Mouse (Mus musculus): ENCODE data around the gene Pnmt. TPM values are rescaled to one million over a fixed set of nuclear protein-coding genes. Genes with fewer than 3 reads are reported as not detected.

The Pnmt gene
- total and polyA plus RNA-seq, 3 experiments = not detected

Other genes with a start within 250 kb of the Pnmt start
- gene Fbxl20, start 236.0 kb upstream of the Pnmt start, total RNA-seq (2012; rRNA removed) = 4.4 and 6.0 TPM in 2 replicates
- gene Fbxl20, start 236.0 kb upstream of the Pnmt start, polyA plus RNA-seq (2012; ENCODE audit: insufficient read depth in 1 of 2, insufficient read length in 2 of 2, low read depth in 1 of 2, low replicate concordance in 2 of 2, missing spikeins in 1 of 2) = 1 to 10 TPM in 1 of 2 experiments, not detected in 1; 10.0 TPM
- 39.9 and 43.6 TPM in 2 replicates for gene Med1, start 193.2 kb upstream of the Pnmt start, total RNA-seq (2012; rRNA removed)
- gene Med1, start 193.2 kb upstream of the Pnmt start, polyA plus RNA-seq (2012; ENCODE audit: insufficient read depth in 1 of 2, insufficient read length in 2 of 2, low read depth in 1 of 2, low replicate concordance in 2 of 2, missing spikeins in 1 of 2) = 100 to 1,000 TPM in 1 of 2 experiments, 10 to 100 TPM in 1; 58.6 to 122 TPM
- 34.3 and 35.2 TPM in 2 replicates for gene Cdk12, start 183.4 kb upstream of the Pnmt start, total RNA-seq (2012; rRNA removed)
- 10 to 100 TPM; 34.6 to 45.5 TPM for gene Cdk12, start 183.4 kb upstream of the Pnmt start, polyA plus RNA-seq (2012; ENCODE audit: insufficient read depth in 1 of 2, insufficient read length in 2 of 2, low read depth in 1 of 2, low replicate concordance in 2 of 2, missing spikeins in 1 of 2)
- gene Neurod2, start 56.8 kb upstream of the Pnmt start, total RNA-seq (2012; rRNA removed) = not detected in 2 replicates
- not detected for gene Neurod2, start 56.8 kb upstream of the Pnmt start, polyA plus RNA-seq (2012; ENCODE audit: insufficient read depth in 1 of 2, insufficient read length in 2 of 2, low read depth in 1 of 2, low replicate concordance in 2 of 2, missing spikeins in 1 of 2)
- gene Ppp1r1b, start 38.0 kb upstream of the Pnmt start, total RNA-seq (2012; rRNA removed) = 25.4 and 35.2 TPM in 2 replicates
- gene Ppp1r1b, start 38.0 kb upstream of the Pnmt start, polyA plus RNA-seq (2012; ENCODE audit: insufficient read depth in 1 of 2, insufficient read length in 2 of 2, low read depth in 1 of 2, low replicate concordance in 2 of 2, missing spikeins in 1 of 2) = 100 to 1,000 TPM in 1 of 2 experiments, not detected in 1; 114 TPM
- gene Stard3, start 28.1 kb upstream of the Pnmt start, total RNA-seq (2012; rRNA removed) = 61.7 and 62.5 TPM in 2 replicates
- gene Stard3, start 28.1 kb upstream of the Pnmt start, polyA plus RNA-seq (2012; ENCODE audit: insufficient read depth in 1 of 2, insufficient read length in 2 of 2, low read depth in 1 of 2, low replicate concordance in 2 of 2, missing spikeins in 1 of 2) = 10 to 100 TPM in 1 of 2 experiments, not detected in 1; 53.0 TPM
- gene Tcap, start 2.6 kb upstream of the Pnmt start, total RNA-seq (2012; rRNA removed) = not detected in 2 replicates
- gene Tcap, start 2.6 kb upstream of the Pnmt start, polyA plus RNA-seq (2012; ENCODE audit: insufficient read depth in 1 of 2, insufficient read length in 2 of 2, low read depth in 1 of 2, low replicate concordance in 2 of 2, missing spikeins in 1 of 2) = under 1 TPM in 1 of 2 experiments, not detected in 1; 0.07 TPM
- gene Pgap3, start 14.0 kb downstream of the Pnmt start, total RNA-seq (2012; rRNA removed) = 5.9 and 7.4 TPM in 2 replicates
- 1 to 10 TPM in 1 of 2 experiments, not detected in 1; 8.4 TPM for gene Pgap3, start 14.0 kb downstream of the Pnmt start, polyA plus RNA-seq (2012; ENCODE audit: insufficient read depth in 1 of 2, insufficient read length in 2 of 2, low read depth in 1 of 2, low replicate concordance in 2 of 2, missing spikeins in 1 of 2)
- not detected in 2 replicates for gene Erbb2, start 26.0 kb downstream of the Pnmt start, total RNA-seq (2012; rRNA removed)
- gene Erbb2, start 26.0 kb downstream of the Pnmt start, polyA plus RNA-seq (2012; ENCODE audit: insufficient read depth in 1 of 2, insufficient read length in 2 of 2, low read depth in 1 of 2, low replicate concordance in 2 of 2, missing spikeins in 1 of 2) = not detected
- 74.0 and 93.2 TPM in 2 replicates for gene Mien1, start 52.5 kb downstream of the Pnmt start, total RNA-seq (2012; rRNA removed)
- 10 to 100 TPM in 1 of 2 experiments, not detected in 1; 71.6 TPM for gene Mien1, start 52.5 kb downstream of the Pnmt start, polyA plus RNA-seq (2012; ENCODE audit: insufficient read depth in 1 of 2, insufficient read length in 2 of 2, low read depth in 1 of 2, low replicate concordance in 2 of 2, missing spikeins in 1 of 2)
- not detected in 2 replicates for gene Grb7, start 59.9 kb downstream of the Pnmt start, total RNA-seq (2012; rRNA removed)
- under 1 TPM in 1 of 2 experiments, not detected in 1; 0.21 TPM for gene Grb7, start 59.9 kb downstream of the Pnmt start, polyA plus RNA-seq (2012; ENCODE audit: insufficient read depth in 1 of 2, insufficient read length in 2 of 2, low read depth in 1 of 2, low replicate concordance in 2 of 2, missing spikeins in 1 of 2)
- gene Ikzf3, start 159.6 kb downstream of the Pnmt start, total RNA-seq (2012; rRNA removed) = 0.12 TPM in 1 of 2 replicates, not detected in the other
- not detected for gene Ikzf3, start 159.6 kb downstream of the Pnmt start, polyA plus RNA-seq (2012; ENCODE audit: insufficient read depth in 1 of 2, insufficient read length in 2 of 2, low read depth in 1 of 2, low replicate concordance in 2 of 2, missing spikeins in 1 of 2)
- gene Zpbp2, start 164.6 kb downstream of the Pnmt start, total RNA-seq (2012; rRNA removed) = 0.12 and 0.42 TPM in 2 replicates
- under 1 TPM in 1 of 2 experiments, not detected in 1; 0.58 TPM for gene Zpbp2, start 164.6 kb downstream of the Pnmt start, polyA plus RNA-seq (2012; ENCODE audit: insufficient read depth in 1 of 2, insufficient read length in 2 of 2, low read depth in 1 of 2, low replicate concordance in 2 of 2, missing spikeins in 1 of 2)
- 60.3 and 93.7 TPM in 2 replicates for gene Ormdl3, start 200.9 kb downstream of the Pnmt start, total RNA-seq (2012; rRNA removed)
- gene Ormdl3, start 200.9 kb downstream of the Pnmt start, polyA plus RNA-seq (2012; ENCODE audit: insufficient read depth in 1 of 2, insufficient read length in 2 of 2, low read depth in 1 of 2, low replicate concordance in 2 of 2, missing spikeins in 1 of 2) = 10 to 100 TPM in 1 of 2 experiments, not detected in 1; 52.7 TPM
- not detected in 2 replicates for gene Lrrc3c, start 211.8 kb downstream of the Pnmt start, total RNA-seq (2012; rRNA removed)
- gene Lrrc3c, start 211.8 kb downstream of the Pnmt start, polyA plus RNA-seq (2012; ENCODE audit: insufficient read depth in 1 of 2, insufficient read length in 2 of 2, low read depth in 1 of 2, low replicate concordance in 2 of 2, missing spikeins in 1 of 2) = not detected
- 2.1 and 3.4 TPM in 2 replicates for gene Gm12355, start 239.2 kb downstream of the Pnmt start, total RNA-seq (2012; rRNA removed)
- gene Gm12355, start 239.2 kb downstream of the Pnmt start, polyA plus RNA-seq (2012; ENCODE audit: insufficient read depth in 1 of 2, insufficient read length in 2 of 2, low read depth in 1 of 2, low replicate concordance in 2 of 2, missing spikeins in 1 of 2) = under 1 TPM in 1 of 2 experiments, not detected in 1; 0.58 TPM
- not detected in 2 replicates for gene Gsdma3, start 239.9 kb downstream of the Pnmt start, total RNA-seq (2012; rRNA removed)
- gene Gsdma3, start 239.9 kb downstream of the Pnmt start, polyA plus RNA-seq (2012; ENCODE audit: insufficient read depth in 1 of 2, insufficient read length in 2 of 2, low read depth in 1 of 2, low replicate concordance in 2 of 2, missing spikeins in 1 of 2) = not detected

Data from MEL (cell line).